Comparison of ENCODE assay signal across 16 mouse cellular contexts in genomic region chr4:152767372-152767771, GRCm38 (mm10).
DNase-seq lines count a peak whose midpoint lies in the region; TF ChIP-seq lines count a peak whose summit lies in the region.
"Had no signal": no experiment of that assay in that cellular context is flagged by ENCODE, and none has a peak within 500 bp of the region (broad histone marks: within the 10 kb centered on the region; RNA-seq: fewer than 3 reads in every experiment).

No protein-coding gene starts in this region.

- peak; percentile 56 for TF ChIP-seq CTCF in heart, adult 2 months (IDR thresholded peaks at IDR 0.05)
- peak; percentile 11; the same call in 1 of the 2 replicates for TF ChIP-seq CTCF in lung, adult 2 months (IDR thresholded peaks at IDR 0.05; ENCODE audit: insufficient read depth, low read length)
- peak; percentile 45; the same call in 1 of the 2 replicates for TF ChIP-seq CTCF in small intestine, adult 2 months (IDR thresholded peaks at IDR 0.05; ENCODE audit: extremely low read depth, insufficient read length, insufficient replicate concordance, low read depth, low read length)

- no peaks in the 10 kb centered on the region for H3K79me2 ChIP-seq in heart, adult 2 months (replicated peaks; ENCODE audit: control insufficient read depth, insufficient read depth, low read length)

- H3K27me3 ChIP-seq in heart, adult 2 months (ENCODE audit: control insufficient read depth, insufficient read depth, low read length): no peaks in the 10 kb centered on the region
- H3K27me3 ChIP-seq in small intestine, adult 2 months (ENCODE audit: control insufficient read depth, insufficient read depth, low read length): no peaks in the 10 kb centered on the region
- H3K27me3 ChIP-seq: heart, embryonic 13.5 days; lung, embryonic 15.5 days; neural tube, embryonic 15.5 days; stomach, embryonic 15.5 days had no signal

- no peak overlapping the region for H3K9ac ChIP-seq in heart, adult 2 months (ENCODE audit: low read depth, low read length)
- H3K9ac ChIP-seq in ES-E14 (ENCODE audit: insufficient read depth, low read depth, low read length, poor library complexity, severe bottlenecking): no peak overlapping the region
- H3K9ac ChIP-seq: heart, embryonic 13.5 days; lung, embryonic 15.5 days; neural tube, embryonic 15.5 days; stomach, embryonic 15.5 days had no signal

- no peaks in the 10 kb centered on the region for H3K36me3 ChIP-seq in heart, adult 2 months (ENCODE audit: control insufficient read depth, insufficient read depth, low read length)
- no peaks in the 10 kb centered on the region for H3K36me3 ChIP-seq in ES-E14 (ENCODE audit: control insufficient read depth, insufficient read depth, low read length, poor library complexity, severe bottlenecking)
- H3K36me3 ChIP-seq in small intestine, adult 2 months (ENCODE audit: control insufficient read depth, insufficient read depth, low read length): no peaks in the 10 kb centered on the region
- H3K36me3 ChIP-seq: heart, embryonic 13.5 days; lung, embryonic 15.5 days; neural tube, embryonic 15.5 days; stomach, embryonic 15.5 days had no signal

- no peaks in the 10 kb centered on the region for H3K4me1 ChIP-seq in heart, adult 2 months (ENCODE audit: control insufficient read depth, insufficient read depth, low read length)
- no peaks in the 10 kb centered on the region for H3K4me1 ChIP-seq in lung, adult 2 months (ENCODE audit: control insufficient read depth, insufficient read depth, low read length)
- peaks cover 2 to 5% of the 10 kb centered on the region in 2 experiments; a peak in 1 of 4 replicates for H3K4me1 ChIP-seq in ES-E14 (ENCODE audit: control insufficient read depth in 2 of 2, insufficient read depth in 2 of 2, low read length in 2 of 2, poor library complexity in 1 of 2)
- no peaks in the 10 kb centered on the region for H3K4me1 ChIP-seq in small intestine, adult 2 months (ENCODE audit: control insufficient read depth, insufficient read depth, insufficient read length, low read length)
- H3K4me1 ChIP-seq: heart, embryonic 13.5 days; lung, embryonic 15.5 days; stomach, embryonic 15.5 days had no signal

- DNase-seq in heart, adult 2 months: no peak
- DNase-seq in heart, adult 9 months (ENCODE audit: low spot score in 2 of 2): no peak
- DNase-seq in lung, adult 2 months: no peak
- no peak for DNase-seq in lung, postnatal 10 days
- DNase-seq in ES-E14 (ENCODE audit: low read depth, low spot score): peak; percentile 31
- DNase-seq in kidney, postnatal 4 days: no peak
- DNase-seq: cerebellum, postnatal 25 days; gastrocnemius, postnatal 36 days; kidney, postnatal 36 days; spleen, adult 18-20 months; thymus, postnatal 36 days had no signal

- no peak overlapping the region for H3K27ac ChIP-seq in heart, adult 2 months
- no peak overlapping the region for H3K27ac ChIP-seq in ES-E14 (ENCODE audit: insufficient read depth, low read depth, low read length, poor library complexity, severe bottlenecking)
- H3K27ac ChIP-seq in small intestine, adult 2 months (ENCODE audit: insufficient read depth, low read depth, low read length): no peak overlapping the region
- H3K27ac ChIP-seq: heart, embryonic 13.5 days; lung, embryonic 15.5 days; neural tube, embryonic 15.5 days; stomach, embryonic 15.5 days had no signal

- H3K4me3 ChIP-seq in heart, adult 2 months: no peak overlapping the region
- no peak overlapping the region for H3K4me3 ChIP-seq in lung, adult 2 months (replicated peaks; ENCODE audit: extremely low read depth, low read depth, low read length)
- no peak overlapping the region for H3K4me3 ChIP-seq in ES-E14 (ENCODE audit: insufficient read depth in 1 of 2, low read depth in 1 of 2, low read length in 2 of 2, poor library complexity in 1 of 2, severe bottlenecking in 1 of 2)
- H3K4me3 ChIP-seq in small intestine, adult 2 months (ENCODE audit: low read depth, low read length): no peak overlapping the region
- H3K4me3 ChIP-seq: heart, embryonic 13.5 days; lung, embryonic 15.5 days; neural tube, embryonic 15.5 days; stomach, embryonic 15.5 days had no signal

- no peak for TF ChIP-seq POLR2A in heart, adult 2 months (IDR thresholded peaks at IDR 0.05; ENCODE audit: insufficient read depth, low read depth, low read length)
- TF ChIP-seq POLR2A in lung, adult 2 months (IDR thresholded peaks at IDR 0.05; ENCODE audit: borderline replicate concordance, extremely low read depth, low read depth, low read length): no peak
- no peak for TF ChIP-seq POLR2A in small intestine, adult 2 months (IDR thresholded peaks at IDR 0.05; ENCODE audit: low read depth, low read length)

- WGBS in heart, adult 2 months: 77% methylated on average over 5 of the region's 5 CpGs
- 82% methylated on average over 5 of the region's 5 CpGs for WGBS in lung, adult 2 months
- WGBS in small intestine, adult 2 months: 82% methylated on average over 5 of the region's 5 CpGs

- intact Hi-C loops in heart, adult 2 months (cut with DNase I): no loop called here

- in situ Hi-C loops in ES-E14 (cut with MboI; ENCODE audit: low sequenced_read_pairs in 2 of 2, unreplicated experiment in 2 of 2): no loop called here

- no peak for TF ChIP-seq EP300 in heart, adult 2 months (IDR thresholded peaks at IDR 0.05; ENCODE audit: insufficient read depth, low read depth, low read length)

- H3K9me3 ChIP-seq in ES-E14 (ENCODE audit: control insufficient read depth, insufficient read depth, low read depth, low read length): no peaks in the 10 kb centered on the region
- H3K9me3 ChIP-seq: neural tube, embryonic 15.5 days had no signal

TF ChIP-seq in ES-E14, 5 proteins besides CTCF, POLR2A, EP300 and RAD21:
- TF ChIP-seq HCFC1 (IDR thresholded peaks at IDR 0.05; ENCODE audit: borderline replicate concordance, insufficient read depth, low read length) (no peak), ZC3H11A (IDR thresholded peaks at IDR 0.05; ENCODE audit: borderline replicate concordance, low read depth, low read length) (0 out of 2 replicates have a peak, but pooled peaks have one; percentile 28)
